Mouse (Mus musculus) heart, postnatal 0 days (tissue): ENCODE measurements at regions not wholly inside any gene's neighbourhood (a gene's known extent, or its start where the extent isn't known, plus 50 kb on each side); places are given as distances from the start of the nearest gene placed in this dataset.

ENCODE experiments used
- ATAC-seq: fragments of 200-750 bp; cut with Nextera tagmentation; 2 replicates; pipeline ENCODE4 v1.8.0; 2017; ENCODE audit warnings: low read depth, moderate number of reproducible peaks, moderate library complexity; ENCODE audit not compliant: insufficient read depth
- DNase-seq: peaks from one replicate; pipeline ENCODE4 v3.0.0-alpha.2; 2016; ENCODE audit warnings: low spot score
- H3K27ac ChIP-seq: fragments of 300-500 bp; sonication (generic); 2 replicates; pipeline ENCODE4 v1.5.1; 2014; ENCODE audit warnings: low read depth, mild to moderate bottlenecking
- H3K27me3 ChIP-seq: fragments of 300-500 bp; sonication (generic); 2 replicates; pipeline ENCODE4 v1.6.1; 2014; ENCODE audit warnings: low read length, mixed read lengths; ENCODE audit not compliant: control insufficient read depth, insufficient read depth
- H3K36me3 ChIP-seq: fragments of 300-500 bp; sonication (generic); replicated peaks from 2 replicates; pipeline ENCODE4 v1.6.1; 2014; ENCODE audit warnings: low read length, mixed read lengths; ENCODE audit not compliant: control insufficient read depth, insufficient read depth
- H3K4me1 ChIP-seq: fragments of 300-500 bp; sonication (generic); 2 replicates; pipeline ENCODE4 v1.6.1; 2014; ENCODE audit warnings: antibody characterized with exemption; ENCODE audit not compliant: control insufficient read depth, insufficient read depth
- H3K4me2 ChIP-seq: fragments of 300-500 bp; sonication (generic); 2 replicates; pipeline ENCODE4 v1.6.1; 2014; ENCODE audit warnings: low read depth, mild to moderate bottlenecking, low read length, moderate library complexity
- H3K4me3 ChIP-seq: fragments of 300-500 bp; sonication (generic); 2 replicates; pipeline ENCODE4 v1.5.1; 2014; ENCODE audit warnings: low read depth, low read length
- H3K9ac ChIP-seq: fragments of 300-500 bp; sonication (generic); replicated peaks from 2 replicates; pipeline ENCODE4 v1.6.1; 2014; ENCODE audit warnings: low read depth, low read length, mixed read lengths
- H3K9me3 ChIP-seq: fragments of 300-500 bp; sonication (generic); replicated peaks from 2 replicates; pipeline ENCODE4 v1.6.1; 2016; ENCODE audit warnings: low read length; ENCODE audit not compliant: control insufficient read depth
- CTCF ChIP-seq: IDR thresholded peaks from 2 replicates; pipeline ENCODE4 v1.5.1; 2016; ENCODE audit warnings: antibody characterized with exemption, control low read depth, low read depth
- EP300 ChIP-seq: IDR thresholded peaks from 2 replicates; pipeline ENCODE4 v1.6.1; 2016; ENCODE audit warnings: antibody characterized with exemption, low read depth
- WGBS: fragments of 180-500 bp; shearing (Covaris S2); extraction: QIAGEN DNeasy Blood & Tissue Kit; methylation state at CpG from one replicate; pipeline ENCODE4 v1.1.7; 2014; 5-methylcytosine and 5-hydroxymethylcytosine counted together

DNA sequence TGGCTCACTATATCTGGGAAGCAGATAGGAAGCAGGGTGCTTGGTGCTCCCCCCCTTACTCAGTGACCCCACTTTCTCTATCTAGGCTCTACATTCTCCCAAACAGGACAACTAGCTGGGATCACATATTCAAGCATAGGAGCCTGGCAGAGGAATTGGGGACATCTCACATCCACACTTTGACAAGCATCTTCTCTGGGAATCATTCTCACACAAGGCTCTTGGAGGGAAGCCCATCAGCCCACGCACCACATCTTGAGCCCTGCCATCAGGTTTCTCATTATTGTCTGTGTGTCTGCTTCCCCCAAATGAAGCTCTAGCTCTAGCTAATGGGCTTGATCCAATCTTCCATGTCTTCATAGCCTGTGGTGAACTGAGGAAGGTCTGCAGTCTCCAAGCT, 362.4 kb upstream of the Xylt1 start:
- H3K4me1 ChIP-seq = no peaks in the 10 kb centered on the region
- H3K4me2 ChIP-seq = no peak overlapping the region
- no peaks in the 10 kb centered on the region for H3K9me3 ChIP-seq
- no peak overlapping the region for H3K27ac ChIP-seq
- ATAC-seq (no peak), DNase-seq (no peak)
- H3K27me3 ChIP-seq = no peaks in the 10 kb centered on the region
- no peak for TF ChIP-seq CTCF
- TF ChIP-seq EP300 = no peak
- H3K36me3 ChIP-seq = no peaks in the 10 kb centered on the region
- WGBS = 71% methylated on average over 1 of the region's 1 CpGs
- no peak overlapping the region for H3K4me3 ChIP-seq
- H3K9ac ChIP-seq = no peak overlapping the region

DNA sequence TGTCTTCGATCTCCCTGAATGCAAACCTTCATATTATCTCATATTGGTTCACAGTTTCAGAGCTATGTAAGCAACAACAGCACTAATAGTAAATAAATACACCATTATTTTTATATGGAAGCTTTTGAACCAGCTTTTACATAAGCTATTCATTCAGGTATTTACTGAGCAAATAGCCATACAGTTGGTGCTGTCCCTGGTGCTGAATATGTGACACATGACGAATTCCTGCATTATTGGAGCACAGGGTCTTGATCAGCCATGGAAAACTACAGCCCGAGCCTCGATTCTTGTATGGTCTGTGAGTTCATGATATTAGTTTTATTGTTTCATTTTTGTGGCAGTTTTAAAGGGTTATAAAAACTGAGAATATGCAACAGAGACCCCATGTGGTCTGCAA, 359.1 kb upstream of the Xylt1 start:
- H3K4me2 ChIP-seq = no peak overlapping the region
- no peak overlapping the region for H3K9ac ChIP-seq
- no peak overlapping the region for H3K27ac ChIP-seq
- H3K36me3 ChIP-seq = no peaks in the 10 kb centered on the region
- no peak for TF ChIP-seq CTCF
- no peak for TF ChIP-seq EP300
- no peaks in the 10 kb centered on the region for H3K4me1 ChIP-seq
- H3K9me3 ChIP-seq = no peaks in the 10 kb centered on the region
- no peak overlapping the region for H3K4me3 ChIP-seq
- 49% methylated on average over 4 of the region's 4 CpGs for WGBS
- ATAC-seq (no peak), DNase-seq (no peak)
- no peaks in the 10 kb centered on the region for H3K27me3 ChIP-seq

DNA sequence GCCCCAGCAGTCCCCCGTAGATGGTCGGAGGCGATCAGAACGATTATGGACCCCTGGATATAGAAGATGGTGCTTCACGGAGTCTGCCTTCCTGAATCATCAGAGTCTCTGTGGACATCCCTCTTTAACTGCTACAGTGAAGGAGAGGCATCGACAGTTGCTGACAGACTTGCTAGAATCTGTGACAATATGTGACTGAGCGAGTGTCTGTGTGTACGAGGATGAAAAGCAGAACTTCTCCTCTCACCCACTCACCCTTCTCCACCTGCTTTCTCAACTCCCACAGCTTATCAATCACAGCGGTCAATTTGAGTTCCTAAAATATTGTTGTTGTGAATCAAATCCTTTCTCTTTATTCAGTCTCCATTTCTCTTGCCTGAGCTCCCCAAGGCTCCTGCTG, 335.9 kb upstream of the Xylt1 start:
- Histone ChIP-seq H3K27me3 (no peaks in the 10 kb centered on the region), H3K27ac (no peak overlapping the region), H3K36me3 (no peaks in the 10 kb centered on the region), H3K9ac (no peak overlapping the region), H3K4me3 (no peak overlapping the region), H3K4me1 (no peaks in the 10 kb centered on the region), H3K4me2 (no peak overlapping the region), H3K9me3 (no peaks in the 10 kb centered on the region)
- 69% methylated on average over 9 of the region's 9 CpGs for WGBS
- TF ChIP-seq EP300 = no peak
- no peak for TF ChIP-seq CTCF
- DNase-seq (no peak), ATAC-seq (no peak)

GRCm38 (mm10) chr7:117049249-117049648, 331.5 kb upstream of the Xylt1 start:
- Histone ChIP-seq H3K9me3 (no peaks in the 10 kb centered on the region), H3K36me3 (no peaks in the 10 kb centered on the region), H3K27me3 (no peaks in the 10 kb centered on the region), H3K4me2 (no peak overlapping the region), H3K27ac (no peak overlapping the region), H3K4me3 (no peak overlapping the region), H3K4me1 (no peaks in the 10 kb centered on the region), H3K9ac (no peak overlapping the region)
- ATAC-seq (no peak), DNase-seq (no peak)
- TF ChIP-seq EP300 (no peak), CTCF (no peak)

DNA sequence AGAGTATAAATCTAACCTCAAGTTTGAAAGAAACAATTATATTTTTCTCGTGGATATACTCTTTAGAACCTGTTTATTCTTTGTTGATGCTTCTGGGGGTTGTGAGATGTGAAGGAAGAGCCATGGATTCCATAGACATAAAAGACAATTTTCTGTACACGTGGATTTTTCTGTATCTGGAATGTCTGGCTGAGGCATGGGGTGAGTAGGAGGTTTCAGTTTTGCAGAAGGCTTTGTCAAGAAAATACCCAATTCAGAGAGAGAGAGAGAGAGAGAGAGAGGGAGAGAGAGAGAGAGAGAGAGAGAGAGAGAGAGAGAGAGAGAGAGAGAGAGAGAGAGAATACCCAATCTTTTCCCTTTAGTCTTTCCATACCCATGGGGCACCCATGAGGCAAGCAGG, 315.0 kb upstream of the Xylt1 start:
- TF ChIP-seq EP300 (no peak), CTCF (no peak)
- no peak overlapping the region for H3K9ac ChIP-seq
- ATAC-seq = no peak
- H3K4me1 ChIP-seq = no peaks in the 10 kb centered on the region
- H3K27ac ChIP-seq = no peak overlapping the region
- no peaks in the 10 kb centered on the region for H3K9me3 ChIP-seq
- no peak overlapping the region for H3K4me3 ChIP-seq
- H3K27me3 ChIP-seq = no peaks in the 10 kb centered on the region
- no peak overlapping the region for H3K4me2 ChIP-seq
- DNase-seq = no peak
- H3K36me3 ChIP-seq = no peaks in the 10 kb centered on the region
- WGBS = 43% methylated on average over 2 of the region's 2 CpGs

DNA sequence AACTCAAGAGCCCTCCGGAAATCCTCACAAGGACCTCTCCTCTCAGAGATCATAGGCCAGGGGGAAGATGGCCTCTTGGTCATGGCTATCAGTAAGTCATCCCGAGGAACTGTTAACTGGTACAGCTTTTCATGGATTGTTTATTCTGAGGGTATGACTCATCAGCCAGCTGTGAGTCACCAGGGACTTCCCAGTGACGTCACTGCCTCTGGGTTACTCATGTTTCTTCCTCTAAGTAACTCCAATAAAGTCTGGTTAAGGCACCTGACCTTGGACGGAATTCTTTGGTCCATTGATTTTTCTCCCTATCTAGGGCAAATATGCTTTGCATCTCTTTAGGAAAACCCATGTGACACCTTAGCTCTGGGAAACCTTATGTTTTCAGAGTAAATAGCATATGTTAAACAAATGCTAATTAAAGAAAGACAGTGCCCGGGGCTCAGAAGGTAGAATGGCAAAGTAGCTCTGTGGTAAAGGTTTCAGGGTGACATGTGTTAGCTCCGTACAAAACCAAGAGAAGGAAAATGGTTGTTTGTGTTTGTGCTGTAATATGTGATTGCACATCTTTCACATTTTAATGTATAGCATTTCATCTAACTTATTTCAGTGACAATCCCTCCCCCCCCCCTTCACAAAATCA, 289.7 kb upstream of the Xylt1 start:
- no peak overlapping the region for H3K27ac ChIP-seq
- DNase-seq = peak; percentile 51
- H3K27me3 ChIP-seq = no peaks in the 10 kb centered on the region
- H3K4me3 ChIP-seq = no peak overlapping the region
- no peak for ATAC-seq
- H3K9ac ChIP-seq = no peak overlapping the region
- no peaks in the 10 kb centered on the region for H3K4me1 ChIP-seq
- TF ChIP-seq CTCF (no peak), EP300 (no peak)
- 33% methylated on average over 6 of the region's 6 CpGs for WGBS
- H3K9me3 ChIP-seq = no peaks in the 10 kb centered on the region
- H3K4me2 ChIP-seq = no peak overlapping the region
- no peaks in the 10 kb centered on the region for H3K36me3 ChIP-seq
